Mouse (Mus musculus) midbrain, embryonic 14.5 days (tissue): Measurements from ENCODE around the gene Hdac4. TPM values are rescaled to one million over a fixed set of nuclear protein-coding genes. Genes with fewer than 3 reads are reported as not detected.

Experiments
- ATAC-seq: fragments of 200-750 bp; cut with Nextera tagmentation; 2 replicates; pipeline ENCODE4 v1.8.0; 2017; ENCODE audit warnings: moderate number of reproducible peaks, moderate library complexity; ENCODE audit not compliant: low FRiP score, low TSS enrichment
- DNase-seq: peaks from one replicate; pipeline ENCODE4 v3.0.0-alpha.2; 2015
- H3K27ac ChIP-seq: fragments of 300-500 bp; sonication (generic); replicated peaks from 2 replicates; pipeline ENCODE4 v1.5.1; 2014; ENCODE audit warnings: mild to moderate bottlenecking, low read depth, low read length, moderate library complexity
- H3K27me3 ChIP-seq: fragments of 300-500 bp; sonication (generic); 2 replicates; pipeline ENCODE4 v1.6.1; 2014; ENCODE audit warnings: low read length, control low read depth, mixed read lengths; ENCODE audit not compliant: control insufficient read depth, insufficient read depth
- H3K36me3 ChIP-seq: fragments of 300-500 bp; sonication (generic); 2 replicates; pipeline ENCODE4 v1.6.1; 2014; ENCODE audit warnings: low read length, control low read depth; ENCODE audit not compliant: control insufficient read depth, insufficient read depth
- H3K4me1 ChIP-seq: fragments of 300-500 bp; sonication (generic); 2 replicates; pipeline ENCODE4 v1.6.1; 2014; ENCODE audit warnings: mild to moderate bottlenecking, antibody characterized with exemption, low read length, control low read depth; ENCODE audit not compliant: control insufficient read depth, insufficient read depth
- H3K4me2 ChIP-seq: fragments of 300-500 bp; sonication (generic); 2 replicates; pipeline ENCODE4 v1.6.1; 2014; ENCODE audit warnings: mild to moderate bottlenecking, low read length, moderate library complexity
- H3K4me3 ChIP-seq: fragments of 300-500 bp; sonication (generic); replicated peaks from 2 replicates; pipeline ENCODE4 v1.5.1; 2014; ENCODE audit warnings: low read depth, low read length
- H3K9ac ChIP-seq: fragments of 300-500 bp; sonication (generic); replicated peaks from 2 replicates; pipeline ENCODE4 v1.6.1; 2014; ENCODE audit warnings: mild to moderate bottlenecking, low read length, moderate library complexity
- H3K9me3 ChIP-seq: fragments of 300-500 bp; sonication (generic); 2 replicates; pipeline ENCODE4 v1.6.1; 2016; ENCODE audit warnings: low read length, control low read depth, mixed read lengths; ENCODE audit not compliant: control insufficient read depth
- WGBS: fragments of 180-500 bp; shearing (Covaris S2); extraction: QIAGEN DNeasy Blood & Tissue Kit; methylation state at CpG from one replicate; pipeline ENCODE4 v1.1.7; 2014; 5-methylcytosine and 5-hydroxymethylcytosine counted together
- polyA plus RNA-seq: library from polyadenylated mRNA; unstranded; fragments of >200 nt; fragmentation: Nextera tagmentation; extraction: Ambion mirVana; gene quantifications from 2 replicates; pipeline ENCODE4 v1.2.1, GENCODE M21; 2014

The Hdac4 gene
- polyA plus RNA-seq, 1 experiment from 2014 or later, result 27.0 TPM

DNA sequence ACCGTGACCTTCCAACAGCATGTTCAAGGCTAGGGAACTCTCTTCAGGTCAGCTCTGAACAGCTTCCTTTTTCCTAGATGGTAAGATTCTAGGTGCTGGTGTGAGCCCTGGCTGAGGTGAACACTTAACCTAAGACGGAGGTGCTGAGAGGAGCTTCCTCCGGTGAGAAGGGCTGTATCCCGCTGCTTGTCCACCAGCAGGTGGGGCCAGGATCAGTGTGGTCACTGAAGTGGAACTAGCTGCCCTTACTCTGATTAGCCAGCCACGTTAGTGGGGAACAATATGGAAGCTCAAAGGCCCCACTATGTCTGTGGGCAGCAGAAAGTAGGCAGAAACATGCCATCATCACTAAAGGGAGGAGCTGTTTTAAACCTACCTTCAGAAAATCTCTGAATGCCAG lies 204.6 kb downstream of the Hdac4 start:
- Histone ChIP-seq H3K36me3 (peaks cover 56% of the 10 kb centered on the region), H3K27me3 (no peaks in the 10 kb centered on the region), H3K9ac (no peak overlapping the region), H3K9me3 (no peaks in the 10 kb centered on the region), H3K4me2 (no peak overlapping the region), H3K4me3 (no peak overlapping the region), H3K27ac (no peak overlapping the region), H3K4me1 (no peaks in the 10 kb centered on the region)
- DNase-seq, result no peak
- no peak for ATAC-seq
- WGBS, result 67% methylated on average over 5 of the region's 5 CpGs

DNA sequence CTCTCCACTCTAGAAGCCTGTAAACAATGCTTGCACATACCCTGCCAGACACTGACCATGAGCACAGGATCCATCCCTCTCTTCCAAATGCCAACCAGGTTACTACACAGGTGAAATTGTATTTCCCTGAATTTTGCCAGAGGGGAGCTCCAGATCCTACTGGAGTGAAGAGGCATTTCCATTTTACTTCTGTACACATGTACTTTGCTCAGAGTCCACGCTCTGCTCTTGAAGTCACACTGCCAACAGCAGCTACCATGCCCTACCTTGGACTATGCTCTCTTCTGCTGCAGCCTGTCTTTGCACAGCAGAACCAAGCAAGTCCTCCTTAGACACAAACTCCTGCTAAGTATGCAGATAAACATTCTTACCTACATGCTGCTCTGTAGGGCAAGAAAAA lies 206.6 kb downstream of the Hdac4 start:
- Histone ChIP-seq H3K4me2 (no peak overlapping the region), H3K4me3 (no peak overlapping the region), H3K9me3 (no peaks in the 10 kb centered on the region), H3K9ac (no peak overlapping the region), H3K36me3 (peaks cover 67% of the 10 kb centered on the region), H3K27me3 (no peaks in the 10 kb centered on the region), H3K27ac (no peak overlapping the region), H3K4me1 (no peaks in the 10 kb centered on the region)
- ATAC-seq (no peak), DNase-seq (no peak)
- 91% methylated on average over 1 of the region's 1 CpGs for WGBS

DNA sequence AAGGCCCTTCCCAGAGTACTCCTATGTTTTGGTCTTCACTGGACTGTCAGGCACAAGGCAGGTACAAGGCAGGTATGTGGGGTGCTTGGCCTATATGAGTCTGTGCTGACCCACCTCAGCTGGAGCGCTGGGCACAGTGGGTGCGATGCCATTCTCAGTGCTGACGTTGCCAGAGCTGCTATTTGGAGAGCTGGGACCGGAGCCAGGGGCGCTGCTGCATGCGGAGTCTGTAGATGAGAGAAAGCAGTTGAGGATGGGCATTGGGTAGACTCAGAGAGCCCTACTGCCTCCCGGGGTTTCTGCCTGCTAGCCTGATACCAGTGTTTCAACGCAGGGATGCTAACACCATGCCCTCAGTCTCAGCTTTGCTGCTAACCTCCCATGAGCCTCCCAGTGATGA lies 208.1 kb downstream of the Hdac4 start:
- Histone ChIP-seq H3K27ac (no peak overlapping the region), H3K4me2 (no peak overlapping the region), H3K36me3 (peaks cover 76% of the 10 kb centered on the region), H3K4me3 (no peak overlapping the region), H3K9me3 (no peaks in the 10 kb centered on the region), H3K9ac (no peak overlapping the region), H3K27me3 (no peaks in the 10 kb centered on the region), H3K4me1 (no peaks in the 10 kb centered on the region)
- ATAC-seq, result no peak
- no peak for DNase-seq
- WGBS, result 90% methylated on average over 8 of the region's 8 CpGs

DNA sequence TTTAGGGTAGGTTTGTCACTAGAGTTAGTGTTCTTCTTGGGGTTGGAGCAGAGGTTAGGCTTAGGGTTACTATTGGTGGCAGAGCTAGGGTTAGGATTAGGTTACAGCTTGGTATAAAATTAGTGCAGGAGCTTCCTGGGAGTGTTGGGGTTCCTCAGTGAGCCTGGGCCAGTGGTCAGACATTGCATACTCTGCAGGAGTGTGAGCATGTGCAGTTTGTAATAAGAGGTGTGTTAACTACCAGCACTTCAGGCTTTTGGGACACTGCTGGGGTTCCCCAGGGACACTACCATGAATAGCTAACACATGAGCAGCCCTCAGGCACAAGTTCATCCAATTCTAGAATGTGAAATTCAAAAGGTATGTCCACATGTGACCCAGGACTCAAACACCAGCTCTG lies 209.7 kb downstream of the Hdac4 start:
- H3K4me2 ChIP-seq, result no peak overlapping the region
- no peak overlapping the region for H3K4me3 ChIP-seq
- H3K9ac ChIP-seq, result no peak overlapping the region
- no peaks in the 10 kb centered on the region for H3K27me3 ChIP-seq
- peaks cover 84% of the 10 kb centered on the region for H3K36me3 ChIP-seq
- H3K27ac ChIP-seq, result no peak overlapping the region
- H3K9me3 ChIP-seq, result no peaks in the 10 kb centered on the region
- H3K4me1 ChIP-seq, result no peaks in the 10 kb centered on the region
- DNase-seq (no peak), ATAC-seq (no peak)

DNA sequence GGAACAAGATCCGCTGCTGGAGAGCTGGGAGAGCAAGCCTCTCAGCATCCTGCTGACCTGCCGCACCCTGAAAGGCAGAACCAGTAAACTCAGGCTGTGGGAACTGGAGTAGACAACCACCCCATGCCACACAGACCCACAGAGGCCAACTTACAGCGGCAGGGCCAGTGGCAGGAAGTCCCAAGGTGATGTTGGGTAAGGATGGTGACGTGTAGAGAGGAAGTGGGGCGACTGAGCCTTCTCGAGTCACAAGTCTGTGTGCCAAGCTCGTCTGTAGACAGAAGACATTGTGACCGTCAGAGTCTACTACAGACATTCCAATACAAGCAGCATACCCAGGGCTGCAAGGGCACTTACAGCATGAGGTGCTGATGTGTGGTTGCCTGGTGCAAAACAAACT lies 211.0 kb downstream of the Hdac4 start:
- Histone ChIP-seq H3K9me3 (no peaks in the 10 kb centered on the region), H3K27ac (no peak overlapping the region), H3K4me3 (no peak overlapping the region), H3K4me1 (no peaks in the 10 kb centered on the region), H3K9ac (no peak overlapping the region), H3K27me3 (no peaks in the 10 kb centered on the region), H3K4me2 (no peak overlapping the region), H3K36me3 (peaks cover 81% of the 10 kb centered on the region)
- ATAC-seq (no peak), DNase-seq (no peak)
- 95% methylated on average over 8 of the region's 8 CpGs for WGBS

DNA sequence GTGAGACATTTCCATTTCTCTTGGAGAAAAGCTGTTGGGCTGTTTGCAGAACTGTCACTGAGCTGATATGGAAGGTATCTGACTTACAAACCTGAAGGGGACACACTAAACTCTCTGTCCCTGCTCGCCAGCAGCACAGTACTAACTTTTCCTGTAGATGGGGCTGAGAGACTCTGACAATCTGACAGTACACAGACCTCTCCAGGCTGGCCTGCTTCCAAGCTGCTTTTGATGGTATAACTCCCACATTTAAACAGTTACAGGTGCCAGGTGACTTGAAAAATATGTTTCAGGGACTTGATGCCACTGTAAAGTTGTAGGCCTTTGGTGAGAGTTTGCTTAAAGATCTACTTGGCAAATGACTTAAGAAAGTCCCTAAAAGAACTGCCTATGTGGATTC lies 214.1 kb downstream of the Hdac4 start:
- no peaks in the 10 kb centered on the region for H3K27me3 ChIP-seq
- H3K4me3 ChIP-seq, result no peak overlapping the region
- H3K9ac ChIP-seq, result no peak overlapping the region
- H3K4me1 ChIP-seq, result peaks cover 6% of the 10 kb centered on the region
- no peak overlapping the region for H3K4me2 ChIP-seq
- ATAC-seq, result no peak
- peak; percentile 10 for DNase-seq
- no peaks in the 10 kb centered on the region for H3K9me3 ChIP-seq
- H3K36me3 ChIP-seq, result peaks cover 71% of the 10 kb centered on the region
- no peak overlapping the region for H3K27ac ChIP-seq
- 78% methylated on average over 1 of the region's 1 CpGs for WGBS

DNA sequence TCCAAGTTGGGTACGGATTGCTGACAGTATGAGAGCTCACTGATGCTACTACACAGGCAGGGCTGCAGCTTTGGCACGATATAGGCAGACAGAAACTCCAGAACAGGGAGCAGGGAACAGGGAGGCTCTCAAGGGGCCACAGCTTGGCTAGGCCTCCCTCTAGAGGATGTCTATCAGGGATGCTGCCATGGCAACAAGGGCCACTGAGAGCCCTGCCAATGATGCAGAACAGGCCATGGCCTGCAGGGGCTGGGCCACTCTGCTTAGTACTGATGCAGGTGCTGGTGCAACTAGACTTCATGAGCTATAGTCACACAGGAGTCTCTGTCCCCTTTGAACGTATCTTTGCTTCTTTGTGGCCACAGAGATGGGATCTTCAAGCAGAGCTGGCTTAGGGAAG lies 217.1 kb downstream of the Hdac4 start:
- Histone ChIP-seq H3K27ac (0 out of 2 replicates have a peak overlapping the region, but pooled peaks have one; percentile 13), H3K4me2 (no peak overlapping the region), H3K4me1 (peaks cover 6% of the 10 kb centered on the region), H3K9ac (no peak overlapping the region), H3K27me3 (no peaks in the 10 kb centered on the region), H3K4me3 (no peak overlapping the region), H3K36me3 (peaks cover 71% of the 10 kb centered on the region), H3K9me3 (no peaks in the 10 kb centered on the region)
- ATAC-seq (no peak), DNase-seq (peak; percentile 62)
- 46% methylated on average over 3 of the region's 3 CpGs for WGBS

DNA sequence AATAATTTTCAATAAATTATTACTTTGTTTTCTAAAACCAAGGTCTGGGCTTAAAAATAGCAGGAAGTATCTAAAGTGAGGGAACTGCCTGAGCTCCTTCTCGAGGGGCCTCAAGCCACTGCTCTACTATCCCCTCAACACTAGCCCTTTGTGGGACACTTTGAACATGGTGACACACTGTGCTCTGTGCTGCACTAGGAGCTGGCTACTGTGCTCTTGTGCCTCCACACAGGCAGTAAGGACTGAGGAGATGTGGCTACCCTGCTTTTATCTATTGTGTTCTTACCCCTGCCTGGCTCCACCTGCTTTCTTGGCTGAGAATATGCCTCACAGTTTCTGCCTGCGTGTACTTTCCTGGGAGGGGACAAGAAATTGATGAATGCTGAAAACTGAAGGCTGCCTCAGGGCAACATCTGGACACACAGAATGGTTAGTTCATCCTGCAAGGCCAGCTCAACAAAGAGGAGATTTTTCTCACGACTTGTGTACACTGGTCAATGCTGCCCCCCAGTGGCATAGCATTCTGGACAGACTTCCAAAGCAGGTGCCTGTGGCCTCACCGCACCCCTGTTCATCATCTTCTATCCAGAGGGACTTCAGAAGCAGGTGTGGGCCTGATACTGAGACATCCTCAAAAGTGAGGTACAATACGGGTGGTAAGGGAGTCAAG lies 226.7 kb downstream of the Hdac4 start:
- H3K9me3 ChIP-seq, result no peaks in the 10 kb centered on the region
- peak; percentile 87 for DNase-seq
- H3K9ac ChIP-seq, result no peak overlapping the region
- ATAC-seq, result no peak
- no peaks in the 10 kb centered on the region for H3K27me3 ChIP-seq
- no peak overlapping the region for H3K4me2 ChIP-seq
- no peak overlapping the region for H3K4me3 ChIP-seq
- H3K36me3 ChIP-seq, result peaks cover 78% of the 10 kb centered on the region
- H3K4me1 ChIP-seq, result no peaks in the 10 kb centered on the region
- peak overlapping the region; percentile 38; the same call in 1 of the 2 replicates for H3K27ac ChIP-seq
- 66% methylated on average over 5 of the region's 5 CpGs for WGBS

DNA sequence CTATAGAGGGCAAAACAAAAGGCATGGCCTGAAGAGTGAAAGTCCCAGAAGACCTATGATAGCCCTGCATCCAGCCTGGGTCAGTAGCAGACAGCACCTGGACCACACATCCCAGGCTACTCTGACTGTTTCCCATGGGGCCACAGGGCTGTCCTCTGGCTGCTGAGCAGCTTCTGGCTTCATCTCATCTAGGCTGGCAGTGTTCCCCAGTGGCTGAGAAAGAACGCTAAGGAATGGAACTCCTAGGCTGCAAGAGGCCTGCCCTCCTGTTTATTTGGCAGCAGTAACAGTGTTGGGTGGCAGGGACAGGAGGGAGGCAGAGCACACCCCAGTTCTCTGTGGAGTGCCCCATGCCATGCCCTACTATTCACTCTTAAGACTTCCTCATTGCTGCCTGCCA lies 228.5 kb downstream of the Hdac4 start:
- H3K36me3 ChIP-seq, result peaks cover 65% of the 10 kb centered on the region
- no peak overlapping the region for H3K9ac ChIP-seq
- no peaks in the 10 kb centered on the region for H3K4me1 ChIP-seq
- ATAC-seq (no peak), DNase-seq (no peak)
- WGBS, result 81% methylated on average over 1 of the region's 1 CpGs
- H3K27ac ChIP-seq, result no peak overlapping the region
- no peaks in the 10 kb centered on the region for H3K27me3 ChIP-seq
- no peak overlapping the region for H3K4me2 ChIP-seq
- no peak overlapping the region for H3K4me3 ChIP-seq
- H3K9me3 ChIP-seq, result no peaks in the 10 kb centered on the region
